Mouse (Mus musculus) CH12.LX (cell line): ENCODE measurements at regions not wholly inside any gene's neighbourhood (a gene's known extent, or its start where the extent isn't known, plus 50 kb on each side); places are given as distances from the start of the nearest gene placed in this dataset.
"Not testable (repeated sequence)": the region's sequence is repeated elsewhere in the genome, so short reads cannot be mapped to it uniquely, and the experiment has no call there.

Experiments
- DNase-seq: peaks from one replicate; pipeline ENCODE4 v3.0.0-alpha.2; 2013; ENCODE audit errors: extremely low read depth
- H3K27ac ChIP-seq: 2 replicates; pipeline ENCODE4 v1.5.1; 2012; ENCODE audit warnings: low read depth, mild to moderate bottlenecking, control low read depth, moderate library complexity; ENCODE audit not compliant: insufficient read depth
- H3K27me3 ChIP-seq: replicated peaks from 2 replicates; pipeline ENCODE3; 2012; ENCODE audit warnings: inconsistent platforms
- H3K36me3 ChIP-seq, 2 experiments: replicated peaks in 1 of 2; 2 replicates each; pipeline versions ENCODE3 to v1.6.1; 2012; ENCODE audit warnings: inconsistent platforms in 1 of 2, low read length in 1 of 2, mild to moderate bottlenecking in 1 of 2, mixed read lengths in 1 of 2, moderate library complexity in 1 of 2; ENCODE audit not compliant: control insufficient read depth in 1 of 2, insufficient read depth in 1 of 2
- H3K4me1 ChIP-seq, 2 experiments: 2 replicates each; pipeline ENCODE4 v1.6.1; 2012; ENCODE audit warnings: inconsistent platforms in 1 of 2, moderate library complexity in 1 of 2; ENCODE audit not compliant: insufficient read depth in 2 of 2, control insufficient read depth in 1 of 2
- H3K4me2 ChIP-seq: 2 replicates; pipeline ENCODE4 v1.6.1; 2012; ENCODE audit warnings: low read depth, mild to moderate bottlenecking, control low read depth; ENCODE audit not compliant: poor library complexity, insufficient read depth, severe bottlenecking
- H3K4me3 ChIP-seq, 3 experiments: fragments of 150-350 bp in 1 of 3; sonication (generic) in 1 of 3; replicated peaks in 1 of 3; 2 replicates each; pipeline versions ENCODE3 to v1.5.1; 2011 to 2012; ENCODE audit warnings: low read depth in 2 of 3, low read length in 2 of 3, mild to moderate bottlenecking in 2 of 3, moderate library complexity in 2 of 3, control low read depth in 1 of 3, improper control_type of control experiment in 1 of 3, inconsistent platforms in 1 of 3, mixed read lengths in 1 of 3; ENCODE audit not compliant: poor library complexity in 1 of 3
- H3K79me2 ChIP-seq: replicated peaks from 2 replicates; pipeline ENCODE4 v1.6.1; 2012; ENCODE audit warnings: mild to moderate bottlenecking, moderate library complexity; ENCODE audit not compliant: control insufficient read depth, poor library complexity, insufficient read depth, severe bottlenecking; ENCODE audit errors: extremely low read depth
- H3K9ac ChIP-seq: 2 replicates; pipeline ENCODE4 v1.6.1; 2012; ENCODE audit warnings: low read depth, mild to moderate bottlenecking, control low read depth, moderate library complexity; ENCODE audit not compliant: insufficient read depth
- H3K9me3 ChIP-seq: replicated peaks from 2 replicates; pipeline ENCODE3; 2012; ENCODE audit warnings: low read length, inconsistent platforms, mixed read lengths
- BHLHE40 ChIP-seq: IDR thresholded peaks from 2 replicates; pipeline ENCODE4 v1.6.1; 2011; ENCODE audit warnings: mild to moderate bottlenecking, low read depth, low read length, improper control_type of control experiment
- CHD1 ChIP-seq: IDR thresholded peaks from 2 replicates; pipeline ENCODE4 v1.6.1; 2012; ENCODE audit warnings: low read depth, low read length, improper control_type of control experiment, inconsistent platforms
- CTCF ChIP-seq, 2 experiments: IDR thresholded peaks in 1 of 2; conservative IDR thresholded peaks in 1 of 2; 2 replicates each; pipeline ENCODE4 v1.5.1; 2011 to 2012; ENCODE audit warnings: low read depth in 2 of 2, low read length in 2 of 2, improper control_type of control experiment in 1 of 2, inconsistent platforms in 1 of 2, mild to moderate bottlenecking in 1 of 2, moderate library complexity in 1 of 2
- E2F4 ChIP-seq: IDR thresholded peaks from 2 replicates; pipeline ENCODE4 v1.6.1; 2011; ENCODE audit warnings: low read depth, low read length, improper control_type of control experiment; ENCODE audit not compliant: insufficient replicate concordance
- ETS1 ChIP-seq: conservative IDR thresholded peaks from 2 replicates; pipeline ENCODE4 v1.6.1; 2012; ENCODE audit warnings: low read depth, mild to moderate bottlenecking, inconsistent platforms, low read length, improper control_type of control experiment, moderate library complexity
- GABPA ChIP-seq: IDR thresholded peaks from 2 replicates; pipeline ENCODE4 v1.6.1; 2012; ENCODE audit warnings: low read depth, low read length, improper control_type of control experiment, inconsistent platforms; ENCODE audit not compliant: insufficient replicate concordance
- IRF4 ChIP-seq: IDR thresholded peaks from 2 replicates; pipeline ENCODE4 v1.6.1; 2014; ENCODE audit warnings: low read depth, mild to moderate bottlenecking, inconsistent platforms, low read length, improper control_type of control experiment
- JUND ChIP-seq: conservative IDR thresholded peaks from 2 replicates; pipeline ENCODE4 v1.6.1; 2011; ENCODE audit warnings: low read depth, low read length, improper control_type of control experiment
- MAX ChIP-seq: IDR thresholded peaks from 2 replicates; pipeline ENCODE4 v1.6.1; 2011; ENCODE audit warnings: low read length, improper control_type of control experiment
- NRF1 ChIP-seq: IDR thresholded peaks from 2 replicates; pipeline ENCODE4 v1.6.1; 2014; ENCODE audit warnings: low read depth, mild to moderate bottlenecking, inconsistent platforms, low read length, improper control_type of control experiment, moderate library complexity
- PAX5 ChIP-seq: IDR thresholded peaks from 2 replicates; pipeline ENCODE4 v1.6.1; 2012; ENCODE audit warnings: low read length, inconsistent platforms, mixed read lengths
- POLR2A ChIP-seq: IDR thresholded peaks from 2 replicates; pipeline ENCODE4 v1.6.1; 2011; ENCODE audit warnings: low read depth, mild to moderate bottlenecking, improper control_type of control experiment, low read length
- RAD21 ChIP-seq: IDR thresholded peaks from 2 replicates; pipeline ENCODE4 v1.6.1; 2011; ENCODE audit warnings: low read depth, mild to moderate bottlenecking, low read length, improper control_type of control experiment, moderate library complexity
- RCOR1 ChIP-seq: conservative IDR thresholded peaks from 2 replicates; pipeline ENCODE4 v1.6.1; 2012; ENCODE audit warnings: low read depth, mild to moderate bottlenecking, inconsistent platforms, low read length, improper control_type of control experiment
- UBTF ChIP-seq: IDR thresholded peaks from 2 replicates; pipeline ENCODE4 v1.6.1; 2012; ENCODE audit warnings: low read depth, mild to moderate bottlenecking, inconsistent platforms, low read length, improper control_type of control experiment, moderate library complexity
- USF2 ChIP-seq: conservative IDR thresholded peaks from 2 replicates; pipeline ENCODE4 v1.6.1; 2011; ENCODE audit warnings: low read depth, low read length, improper control_type of control experiment
- ZC3H11A ChIP-seq: IDR thresholded peaks from 2 replicates; pipeline ENCODE4 v1.6.1; 2012; ENCODE audit warnings: low read depth, mild to moderate bottlenecking, inconsistent platforms, low read length, improper control_type of control experiment
- ZMIZ1 ChIP-seq: IDR thresholded peaks from 2 replicates; pipeline ENCODE4 v1.6.1; 2012; ENCODE audit warnings: low read depth, mild to moderate bottlenecking, inconsistent platforms, low read length, improper control_type of control experiment
- ZNF384 ChIP-seq: IDR thresholded peaks from 2 replicates; pipeline ENCODE4 v1.6.1; 2012; ENCODE audit warnings: low read depth, low read length, improper control_type of control experiment, inconsistent platforms
- dilution Hi-C: fragments of 300-500 bp; cut with MboI; formaldehyde crosslinking; loops from 2 replicates; pipeline ENCODE4 v1.14.3; 2020; ENCODE audit warnings: low sequenced_read_pairs; ENCODE audit not compliant: extremely low pct_unique_long_range_greater_than_20kb, extremely low pct_ligation_motif_present
- in situ Hi-C: fragments of 300-500 bp; cut with MboI; formaldehyde crosslinking; loops from 3 replicates; pipeline ENCODE4 v1.14.3; 2019; ENCODE audit warnings: low sequenced_read_pairs, low pct_ligation_motif_present, low pct_unique_long_range_greater_than_20kb, mixed read lengths

DNA sequence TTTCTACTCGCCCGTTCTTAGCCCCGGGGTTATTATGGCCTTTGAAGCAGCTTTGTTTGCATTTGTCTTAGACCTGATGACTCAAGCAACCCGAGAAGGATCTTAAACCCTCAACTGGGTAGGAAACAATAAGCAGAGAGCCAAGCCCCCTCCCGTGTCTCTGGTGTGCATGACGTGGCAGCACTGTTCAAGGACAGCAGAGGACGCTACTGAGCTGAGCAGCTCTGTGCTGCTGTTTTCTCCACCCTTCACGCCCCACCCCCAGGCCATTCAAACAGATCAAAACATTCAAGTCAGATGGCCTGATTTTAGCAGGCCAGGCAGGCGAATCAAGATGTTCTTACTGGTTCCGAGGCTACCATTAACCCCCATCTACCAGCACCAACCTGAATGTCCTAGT lies 331.1 kb downstream of the Sfmbt2 start:
- in situ Hi-C loops = no loop called here
- no peak overlapping the region for H3K4me2 ChIP-seq

DNA sequence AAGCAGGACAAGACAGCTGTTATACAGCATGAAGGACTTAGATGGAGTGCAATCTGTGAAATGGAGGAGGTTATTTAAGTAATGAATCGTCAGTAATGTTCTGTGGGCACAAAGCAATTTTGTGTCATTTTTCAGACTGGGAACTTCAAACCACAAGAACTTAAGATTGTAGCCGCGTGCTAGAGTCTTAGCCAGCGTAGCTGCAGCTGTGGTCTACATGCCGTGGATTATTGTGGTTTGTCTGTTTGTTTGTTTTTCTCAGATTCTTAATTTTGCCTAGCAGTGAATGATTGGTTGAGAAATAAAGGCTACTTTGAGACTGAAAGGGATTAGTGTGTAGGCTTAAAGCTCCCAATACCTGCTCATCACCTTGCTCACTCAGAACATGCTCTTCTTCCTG lies 348.1 kb downstream of the Sfmbt2 start:
- dilution Hi-C loops (no loop called here), in situ Hi-C loops (no loop called here)
- no peak overlapping the region for H3K4me2 ChIP-seq
- no peaks in the 10 kb centered on the region for H3K4me1 ChIP-seq
- H3K9me3 ChIP-seq = no peaks in the 10 kb centered on the region
- DNase-seq = no peak
- no peak overlapping the region for H3K9ac ChIP-seq
- H3K79me2 ChIP-seq = no peaks in the 10 kb centered on the region
- H3K27ac ChIP-seq = no peak overlapping the region
- TF ChIP-seq E2F4 (no peak), USF2 (no peak), RCOR1 (no peak), UBTF (no peak), ZMIZ1 (no peak), NRF1 (no peak), IRF4 (no peak), MAX (no peak), ZNF384 (no peak), POLR2A (no peak), JUND (no peak), CTCF (conservative IDR thresholded peaks at IDR 0.05 in 1 of 2, IDR thresholded peaks at IDR 0.05 in 1 of 2; ENCODE audit: low read depth in 2 of 2, low read length in 2 of 2) (no peak), ZC3H11A (no peak), PAX5 (no peak), GABPA (no peak), RAD21 (no peak), CHD1 (no peak), ETS1 (no peak), BHLHE40 (no peak)
- TF ChIP-seq, all 38 proteins: peak for 0
- no peak overlapping the region for H3K4me3 ChIP-seq
- H3K36me3 ChIP-seq = no peaks in the 10 kb centered on the region
- H3K27me3 ChIP-seq = no peaks in the 10 kb centered on the region

More for the DNA sequence above, 331.1 kb downstream of the Sfmbt2 start:
- Histone ChIP-seq H3K27ac (no peak overlapping the region), H3K4me1 (no peaks in the 10 kb centered on the region), H3K79me2 (no peaks in the 10 kb centered on the region), H3K9me3 (no peaks in the 10 kb centered on the region), H3K9ac (no peak overlapping the region), H3K36me3 (no peaks in the 10 kb centered on the region), H3K27me3 (no peaks in the 10 kb centered on the region), H3K4me3 (no peak overlapping the region)
- no peak for DNase-seq
- dilution Hi-C loops = no loop called here
- no peak for TF ChIP-seq ZC3H11A
- TF ChIP-seq CTCF (conservative IDR thresholded peaks at IDR 0.05 in 1 of 2, IDR thresholded peaks at IDR 0.05 in 1 of 2; ENCODE audit: low read depth in 2 of 2, low read length in 2 of 2) = peak in 1 of 2 experiments; percentile 26; a peak in 2 of 4 replicates

GRCm38 (mm10) chr2:10734337-10734736 lies 364.0 kb downstream of the Sfmbt2 start:
- H3K9ac ChIP-seq, H3K9me3 ChIP-seq, in situ Hi-C loops, H3K4me2 ChIP-seq, H3K36me3 ChIP-seq, DNase-seq, H3K4me3 ChIP-seq, H3K4me1 ChIP-seq, dilution Hi-C loops, H3K27me3 ChIP-seq, H3K27ac ChIP-seq, H3K79me2 ChIP-seq: not testable (repeated sequence)
